Mouse (Mus musculus) induced T-regulatory cell, adult 2 months (primary cell): Measurements from ENCODE around the gene Foxn3.

ENCODE experiments used
- DNase-seq: peaks from one replicate; pipeline ENCODE4 v3.0.0-alpha.2; 2012; ENCODE audit warnings: low read depth

The Foxn3 gene

GRCm38 (mm10) chr12:99352136-99352535, 211.2 kb downstream of the Foxn3 start:
- DNase-seq = no peak

- no peak for DNase-seq
Measured at GRCm38 (mm10) chr12:99351731-99352130, 211.7 kb downstream of the Foxn3 start.

GRCm38 (mm10) chr12:99349650-99349997, 213.8 kb downstream of the Foxn3 start:
- no peak for DNase-seq

- no peak for DNase-seq
Measured at GRCm38 (mm10) chr12:99348940-99349649, 214.3 kb downstream of the Foxn3 start.

- no peak for DNase-seq
Measured at GRCm38 (mm10) chr12:99347512-99347911, 215.9 kb downstream of the Foxn3 start.

GRCm38 (mm10) chr12:99346982-99347381, 216.4 kb downstream of the Foxn3 start:
- DNase-seq = no peak

- no peak for DNase-seq
Measured at GRCm38 (mm10) chr12:99345323-99345722, 218.1 kb downstream of the Foxn3 start.

- no peak for DNase-seq
Measured at GRCm38 (mm10) chr12:99343378-99343777, 220.0 kb downstream of the Foxn3 start.

- no peak for DNase-seq
Measured at GRCm38 (mm10) chr12:99342160-99342559, 221.2 kb downstream of the Foxn3 start.

- no peak for DNase-seq
Measured at GRCm38 (mm10) chr12:99341751-99342150, 221.6 kb downstream of the Foxn3 start.

- no peak for DNase-seq
Measured at GRCm38 (mm10) chr12:99340418-99341182, 222.8 kb downstream of the Foxn3 start.

GRCm38 (mm10) chr12:99339640-99340325, 223.6 kb downstream of the Foxn3 start:
- DNase-seq = no peak

- DNase-seq = no peak
Measured at GRCm38 (mm10) chr12:99338754-99339153, 224.6 kb downstream of the Foxn3 start.

GRCm38 (mm10) chr12:99337171-99337435, 226.3 kb downstream of the Foxn3 start:
- DNase-seq = no peak

- DNase-seq = no peak
Measured at GRCm38 (mm10) chr12:99336349-99337170, 226.8 kb downstream of the Foxn3 start.

- DNase-seq = no peak
Measured at GRCm38 (mm10) chr12:99335628-99336027, 227.8 kb downstream of the Foxn3 start.

- no peak for DNase-seq
Measured at GRCm38 (mm10) chr12:99334026-99334425, 229.4 kb downstream of the Foxn3 start.

GRCm38 (mm10) chr12:99333304-99333968, 229.9 kb downstream of the Foxn3 start:
- DNase-seq = no peak

GRCm38 (mm10) chr12:99332144-99332807, 231.1 kb downstream of the Foxn3 start:
- no peak for DNase-seq

GRCm38 (mm10) chr12:99331341-99331947, 231.9 kb downstream of the Foxn3 start:
- DNase-seq = no peak

GRCm38 (mm10) chr12:99330822-99331285, 232.5 kb downstream of the Foxn3 start:
- no peak for DNase-seq
